Mouse (Mus musculus) midbrain, postnatal 0 days (tissue): ENCODE data around the gene Pld2. TPM values are rescaled to one million over a fixed set of nuclear protein-coding genes. Genes with fewer than 3 reads are reported as not detected.

ENCODE experiments used
- ATAC-seq: fragments of 200-750 bp; cut with Nextera tagmentation; 2 replicates; pipeline ENCODE4 v1.8.0; 2017; ENCODE audit warnings: moderate number of reproducible peaks, mild to moderate bottlenecking, moderate TSS enrichment, moderate library complexity; ENCODE audit not compliant: low FRiP score
- DNase-seq: peaks from one replicate; pipeline ENCODE4 v3.0.0-alpha.2; 2015; ENCODE audit warnings: low spot score
- H3K27ac ChIP-seq: fragments of 300-500 bp; sonication (generic); 2 replicates; pipeline ENCODE4 v1.5.1; 2014; ENCODE audit warnings: low read depth, mild to moderate bottlenecking, low read length, mixed read lengths
- H3K27me3 ChIP-seq: fragments of 300-500 bp; sonication (generic); 2 replicates; pipeline ENCODE4 v1.6.1; 2014; ENCODE audit warnings: low read length, control low read depth, mixed read lengths; ENCODE audit not compliant: insufficient read depth
- H3K36me3 ChIP-seq: fragments of 300-500 bp; sonication (generic); 2 replicates; pipeline ENCODE4 v1.6.1; 2014; ENCODE audit warnings: low read length, control low read depth, mixed read lengths; ENCODE audit not compliant: insufficient read depth
- H3K4me1 ChIP-seq: fragments of 300-500 bp; sonication (generic); 2 replicates; pipeline ENCODE4 v1.6.1; 2014; ENCODE audit warnings: mild to moderate bottlenecking, control low read depth, antibody characterized with exemption, low read length, mixed read lengths; ENCODE audit not compliant: insufficient read depth
- H3K4me2 ChIP-seq: fragments of 300-500 bp; sonication (generic); 2 replicates; pipeline ENCODE4 v1.6.1; 2014; ENCODE audit warnings: low read depth, mild to moderate bottlenecking, low read length, mixed read lengths; ENCODE audit not compliant: poor library complexity, severe bottlenecking
- H3K4me3 ChIP-seq: fragments of 300-500 bp; sonication (generic); 2 replicates; pipeline ENCODE4 v1.5.1; 2014; ENCODE audit warnings: low read depth, mild to moderate bottlenecking, low read length, moderate library complexity
- H3K9ac ChIP-seq: fragments of 300-500 bp; sonication (generic); replicated peaks from 2 replicates; pipeline ENCODE4 v1.6.1; 2014; ENCODE audit warnings: mild to moderate bottlenecking, low read length, moderate library complexity, mixed read lengths; ENCODE audit not compliant: poor library complexity, severe bottlenecking
- H3K9me3 ChIP-seq: fragments of 300-500 bp; sonication (generic); 2 replicates; pipeline ENCODE4 v1.6.1; 2016; ENCODE audit warnings: low read length, control low read depth
- CTCF ChIP-seq: IDR thresholded peaks from 2 replicates; pipeline ENCODE4 v1.5.1; 2016; ENCODE audit warnings: antibody characterized with exemption, mild to moderate bottlenecking
- WGBS: fragments of 180-500 bp; shearing (Covaris S2); extraction: QIAGEN DNeasy Blood & Tissue Kit; methylation state at CpG from one replicate; pipeline ENCODE4 v1.1.7; 2014; 5-methylcytosine and 5-hydroxymethylcytosine counted together
- polyA plus RNA-seq: library from polyadenylated mRNA; unstranded; fragments of >200 nt; fragmentation: Nextera tagmentation; extraction: Ambion mirVana; gene quantifications from 2 replicates; pipeline ENCODE4 v1.2.1, GENCODE M21; 2015
- total RNA-seq: library from RNA; depleted of rRNA; stranded (reverse); fragments of >200 nt; gene quantifications from 2 replicates; pipeline ENCODE4 v1.2.3, GENCODE M21; 2014; rRNA removed

Gene Pld2
- total and polyA plus RNA-seq, 2 experiments from 2014 or later = 19.4 to 71.5 TPM

- Histone ChIP-seq H3K27ac (no peak overlapping the region), H3K4me3 (no peak overlapping the region), H3K9ac (no peak overlapping the region), H3K27me3 (no peaks in the 10 kb centered on the region), H3K9me3 (no peaks in the 10 kb centered on the region), H3K4me1 (no peaks in the 10 kb centered on the region), H3K36me3 (peaks cover 79% of the 10 kb centered on the region), H3K4me2 (no peak overlapping the region)
- peak; percentile 36; the same call in 1 of the 2 replicates for ATAC-seq
- peak; percentile 88 for TF ChIP-seq CTCF
- DNase-seq = peak; percentile 80
- WGBS = 52% methylated on average over 14 of the region's 14 CpGs
Observed at GRCm38 (mm10) chr11:70605024-70605566, 65.2 kb downstream of the Pld2 start.

- H3K9me3 ChIP-seq = no peaks in the 10 kb centered on the region
- H3K4me1 ChIP-seq = no peaks in the 10 kb centered on the region
- ATAC-seq (no peak), DNase-seq (no peak)
- H3K27ac ChIP-seq = no peak overlapping the region
- H3K4me3 ChIP-seq = no peak overlapping the region
- 77% methylated on average over 12 of the region's 12 CpGs for WGBS
- no peak overlapping the region for H3K4me2 ChIP-seq
- H3K27me3 ChIP-seq = no peaks in the 10 kb centered on the region
- H3K36me3 ChIP-seq = peaks cover 81% of the 10 kb centered on the region
- no peak overlapping the region for H3K9ac ChIP-seq
- TF ChIP-seq CTCF = no peak
Observed at GRCm38 (mm10) chr11:70606717-70607116, 66.9 kb downstream of the Pld2 start.

- WGBS = 93% methylated on average over 9 of the region's 9 CpGs
- DNase-seq = no peak
- Histone ChIP-seq H3K36me3 (peaks cover 82% of the 10 kb centered on the region), H3K27me3 (no peaks in the 10 kb centered on the region), H3K4me3 (no peak overlapping the region), H3K9ac (no peak overlapping the region), H3K27ac (no peak overlapping the region), H3K4me2 (no peak overlapping the region), H3K9me3 (no peaks in the 10 kb centered on the region), H3K4me1 (no peaks in the 10 kb centered on the region)
- no peak for TF ChIP-seq CTCF
- ATAC-seq = no peak
Observed at GRCm38 (mm10) chr11:70607611-70608010, 67.7 kb downstream of the Pld2 start.

Other genes with a start within 250 kb of the Pld2 start
- gene Alox12e, start 217.4 kb upstream of the Pld2 start, total RNA-seq = 0.05 TPM in 1 of 2 replicates, not detected in the other
- 0.16 and 0.31 TPM in 2 replicates for gene Alox12e, start 217.4 kb upstream of the Pld2 start, polyA plus RNA-seq
- gene Alox15, start 188.0 kb upstream of the Pld2 start, total RNA-seq = not detected in 2 replicates
- 0.16 and 0.28 TPM in 2 replicates for gene Alox15, start 188.0 kb upstream of the Pld2 start, polyA plus RNA-seq
- 35.6 and 55.1 TPM in 2 replicates for gene Pelp1, start 130.0 kb upstream of the Pld2 start, total RNA-seq
- gene Pelp1, start 130.0 kb upstream of the Pld2 start, polyA plus RNA-seq = 28.0 and 28.3 TPM in 2 replicates
- 99.9 and 119 TPM in 2 replicates for gene Arrb2, start 107.4 kb upstream of the Pld2 start, total RNA-seq
- 55.0 and 55.6 TPM in 2 replicates for gene Arrb2, start 107.4 kb upstream of the Pld2 start, polyA plus RNA-seq
- 23.7 and 30.1 TPM in 2 replicates for gene Med11, start 88.1 kb upstream of the Pld2 start, total RNA-seq
- gene Med11, start 88.1 kb upstream of the Pld2 start, polyA plus RNA-seq = 28.2 and 36.8 TPM in 2 replicates
- gene Zmynd15, start 80.6 kb upstream of the Pld2 start, total RNA-seq = 0.44 and 0.71 TPM in 2 replicates
- gene Zmynd15, start 80.6 kb upstream of the Pld2 start, polyA plus RNA-seq = 0.47 and 0.70 TPM in 2 replicates
- 1.2 and 1.9 TPM in 2 replicates for gene Cxcl16, start 80.1 kb upstream of the Pld2 start, total RNA-seq
- 3.1 and 3.2 TPM in 2 replicates for gene Cxcl16, start 80.1 kb upstream of the Pld2 start, polyA plus RNA-seq
- gene Tm4sf5, start 34.8 kb upstream of the Pld2 start, total RNA-seq = 7.4 and 12.1 TPM in 2 replicates
- 18.8 and 19.8 TPM in 2 replicates for gene Tm4sf5, start 34.8 kb upstream of the Pld2 start, polyA plus RNA-seq
- gene Vmo1, start 25.4 kb upstream of the Pld2 start, total RNA-seq = not detected in 2 replicates
- 0.53 and 0.65 TPM in 2 replicates for gene Vmo1, start 25.4 kb upstream of the Pld2 start, polyA plus RNA-seq
- not detected in 2 replicates for gene Gltpd2, start 20.9 kb upstream of the Pld2 start, total RNA-seq
- 0.21 and 0.25 TPM in 2 replicates for gene Gltpd2, start 20.9 kb upstream of the Pld2 start, polyA plus RNA-seq
- gene Psmb6, start 14.7 kb upstream of the Pld2 start, total RNA-seq = 455 and 493 TPM in 2 replicates
- 818 and 874 TPM in 2 replicates for gene Psmb6, start 14.7 kb upstream of the Pld2 start, polyA plus RNA-seq
- gene Gm40193, start 7.1 kb upstream of the Pld2 start, total RNA-seq = not detected in 2 replicates
- gene Gm40193, start 7.1 kb upstream of the Pld2 start, polyA plus RNA-seq = not detected in 2 replicates
- 80.9 and 82.1 TPM in 2 replicates for gene Mink1, start 22.8 kb downstream of the Pld2 start, total RNA-seq
- gene Mink1, start 22.8 kb downstream of the Pld2 start, polyA plus RNA-seq = 15.6 and 17.1 TPM in 2 replicates
- gene 4930544D05Rik, start 75.8 kb downstream of the Pld2 start, total RNA-seq = not detected in 2 replicates
- not detected in 2 replicates for gene 4930544D05Rik, start 75.8 kb downstream of the Pld2 start, polyA plus RNA-seq
- not detected in 2 replicates for gene Chrne, start 79.2 kb downstream of the Pld2 start, total RNA-seq
- gene Chrne, start 79.2 kb downstream of the Pld2 start, polyA plus RNA-seq = 0.78 and 1.1 TPM in 2 replicates
- not detected in 2 replicates for gene Gp1ba, start 99.1 kb downstream of the Pld2 start, total RNA-seq
- 0.16 and 0.29 TPM in 2 replicates for gene Gp1ba, start 99.1 kb downstream of the Pld2 start, polyA plus RNA-seq
- 69.1 and 74.4 TPM in 2 replicates for gene Rnf167, start 107.2 kb downstream of the Pld2 start, total RNA-seq
- gene Rnf167, start 107.2 kb downstream of the Pld2 start, polyA plus RNA-seq = 95.8 and 97.2 TPM in 2 replicates
- 140 and 159 TPM in 2 replicates for gene Slc25a11, start 107.4 kb downstream of the Pld2 start, total RNA-seq
- 160 and 176 TPM in 2 replicates for gene Slc25a11, start 107.4 kb downstream of the Pld2 start, polyA plus RNA-seq
- gene Pfn1, start 114.6 kb downstream of the Pld2 start, total RNA-seq = 438 and 486 TPM in 2 replicates
- 600 and 608 TPM in 2 replicates for gene Pfn1, start 114.6 kb downstream of the Pld2 start, polyA plus RNA-seq
- 7.2 and 9.9 TPM in 2 replicates for gene Eno3, start 117.1 kb downstream of the Pld2 start, total RNA-seq
- gene Eno3, start 117.1 kb downstream of the Pld2 start, polyA plus RNA-seq = 5.8 and 7.6 TPM in 2 replicates
- gene Spag7, start 129.4 kb downstream of the Pld2 start, total RNA-seq = 41.9 and 45.3 TPM in 2 replicates
- 125 and 131 TPM in 2 replicates for gene Spag7, start 129.4 kb downstream of the Pld2 start, polyA plus RNA-seq
- 20.3 and 24.0 TPM in 2 replicates for gene Camta2, start 148.0 kb downstream of the Pld2 start, total RNA-seq
- 23.6 and 24.5 TPM in 2 replicates for gene Camta2, start 148.0 kb downstream of the Pld2 start, polyA plus RNA-seq
- 1.7 and 4.8 TPM in 2 replicates for gene Inca1, start 160.1 kb downstream of the Pld2 start, total RNA-seq
- gene Inca1, start 160.1 kb downstream of the Pld2 start, polyA plus RNA-seq = 2.1 and 2.2 TPM in 2 replicates
- gene Kif1c, start 160.5 kb downstream of the Pld2 start, total RNA-seq = 30.9 and 31.7 TPM in 2 replicates
- 1.6 and 1.9 TPM in 2 replicates for gene Kif1c, start 160.5 kb downstream of the Pld2 start, polyA plus RNA-seq
- 8.7 and 10.0 TPM in 2 replicates for gene Zfp3, start 224.1 kb downstream of the Pld2 start, total RNA-seq
- gene Zfp3, start 224.1 kb downstream of the Pld2 start, polyA plus RNA-seq = 9.7 and 10.3 TPM in 2 replicates